Mouse (Mus musculus) megakaryocyte-erythroid progenitor cell, adult 5-6 weeks (primary cell): ENCODE results near the gene Twnk. TPM values are rescaled to one million over a fixed set of nuclear protein-coding genes. Genes with fewer than 3 reads are reported as not detected.
"Not testable (repeated sequence)": the region's sequence is repeated elsewhere in the genome, so short reads cannot be mapped to it uniquely, and the experiment has no call there.

ENCODE experiments used
- ATAC-seq: replicated peaks from 2 replicates; pipeline ENCODE4 v1.8.0; 2016; ENCODE audit warnings: mild to moderate bottlenecking, inconsistent platforms; ENCODE audit not compliant: severe bottlenecking, poor library complexity, low FRiP score, low TSS enrichment
- total RNA-seq, 2 experiments: library from RNA; stranded (forward) in 1 of 2; stranded (reverse) in 1 of 2; fragments of 200-1000, 215-1000 nt in 1 of 2; fragments of >200 nt in 1 of 2; fragmentation: Nextera tagmentation in 1 of 2; gene quantifications; 2 replicates each; pipeline ENCODE4 v1.2.3; 2014 to 2017

The Twnk gene
- total RNA-seq, 2 experiments from 2014 or later, result 32.5 to 32.6 TPM

DNA sequence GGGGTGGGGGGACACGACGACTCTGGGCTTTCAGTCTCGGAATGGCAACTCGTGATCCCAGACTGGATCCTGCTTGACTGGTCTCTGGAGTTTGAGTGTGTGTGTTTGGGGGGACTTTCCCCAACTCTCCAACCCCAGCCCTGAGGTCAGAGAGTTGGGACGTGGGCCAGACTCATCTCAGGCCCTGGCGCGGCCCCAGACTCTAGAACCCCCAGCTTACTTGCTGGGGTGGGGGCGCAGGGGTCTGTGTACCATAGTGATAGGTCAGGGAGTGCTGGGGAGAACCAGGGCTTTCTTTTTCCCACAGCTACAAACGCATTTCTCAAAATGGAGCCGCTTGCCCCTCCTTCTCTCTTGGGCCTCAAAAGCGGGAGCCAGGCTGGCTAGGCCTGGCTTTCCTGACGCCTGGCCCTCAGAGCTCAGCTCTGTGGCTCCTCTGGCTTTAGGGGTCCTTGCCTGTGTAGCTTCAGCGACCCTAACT, 12.9 kb downstream of the Twnk start:
- ATAC-seq, result no peak

DNA sequence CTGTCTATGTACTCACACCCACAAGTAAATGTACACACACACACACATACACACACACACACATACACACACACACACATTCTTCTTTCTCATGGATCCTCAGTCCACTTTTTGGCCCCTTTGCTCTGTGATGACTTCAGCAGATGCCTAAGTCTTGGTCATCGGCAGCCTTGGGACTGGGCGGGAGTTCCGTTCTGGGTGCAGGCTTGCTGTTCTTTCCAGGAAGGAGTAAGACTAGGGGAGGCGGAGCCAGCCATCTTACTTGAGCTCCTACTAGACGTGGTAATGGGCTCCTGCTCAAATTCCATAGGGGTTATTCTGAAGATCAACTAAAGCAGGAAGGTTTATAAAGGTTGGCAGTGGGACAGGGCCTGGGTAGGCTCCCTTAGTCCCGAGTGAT, 14.9 kb downstream of the Twnk start:
- no peak for ATAC-seq

DNA sequence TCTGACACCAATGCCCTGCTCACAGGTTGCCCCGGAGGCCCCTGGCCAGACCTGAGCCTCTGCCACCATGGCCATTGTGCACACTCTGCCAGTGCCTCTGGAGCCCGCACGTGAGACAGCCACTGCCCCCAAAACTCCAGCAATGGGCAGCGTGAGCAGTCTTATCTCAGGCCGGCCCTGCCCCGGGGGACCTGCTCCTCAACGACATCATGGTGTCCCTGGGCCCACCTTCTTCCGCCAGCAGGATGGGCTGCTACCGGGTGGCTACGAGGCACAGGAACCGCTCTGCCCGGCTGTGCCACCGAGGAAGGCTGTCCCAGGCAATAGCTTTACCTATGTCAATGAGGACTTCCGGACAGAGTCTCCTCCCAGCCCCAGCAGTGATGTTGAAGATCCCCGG, 15.9 kb downstream of the Twnk start:
- no peak for ATAC-seq

DNA sequence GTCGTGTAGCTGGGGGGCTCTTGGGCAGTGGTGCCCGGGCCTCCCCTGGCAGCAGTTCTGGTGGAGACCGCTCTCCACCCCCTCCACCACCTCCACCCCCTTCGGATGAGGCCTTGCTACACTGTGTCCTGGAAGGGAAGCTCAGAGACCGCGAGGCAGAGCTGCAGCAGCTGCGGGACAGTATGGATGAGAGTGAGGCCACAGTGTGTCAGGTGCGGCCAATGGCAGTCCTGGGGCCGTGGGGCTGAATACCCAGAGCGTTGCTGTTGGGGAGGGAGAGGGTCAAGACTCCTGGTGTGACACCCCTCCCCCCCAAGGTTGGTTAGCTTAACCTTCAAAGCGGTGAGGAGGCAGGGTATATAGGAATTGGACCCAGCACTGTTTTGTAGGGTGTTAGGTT, 18.5 kb downstream of the Twnk start:
- no peak for ATAC-seq

GRCm38 (mm10) chr19:45024775-45025174, 19.3 kb downstream of the Twnk start:
- ATAC-seq, result no peak

DNA sequence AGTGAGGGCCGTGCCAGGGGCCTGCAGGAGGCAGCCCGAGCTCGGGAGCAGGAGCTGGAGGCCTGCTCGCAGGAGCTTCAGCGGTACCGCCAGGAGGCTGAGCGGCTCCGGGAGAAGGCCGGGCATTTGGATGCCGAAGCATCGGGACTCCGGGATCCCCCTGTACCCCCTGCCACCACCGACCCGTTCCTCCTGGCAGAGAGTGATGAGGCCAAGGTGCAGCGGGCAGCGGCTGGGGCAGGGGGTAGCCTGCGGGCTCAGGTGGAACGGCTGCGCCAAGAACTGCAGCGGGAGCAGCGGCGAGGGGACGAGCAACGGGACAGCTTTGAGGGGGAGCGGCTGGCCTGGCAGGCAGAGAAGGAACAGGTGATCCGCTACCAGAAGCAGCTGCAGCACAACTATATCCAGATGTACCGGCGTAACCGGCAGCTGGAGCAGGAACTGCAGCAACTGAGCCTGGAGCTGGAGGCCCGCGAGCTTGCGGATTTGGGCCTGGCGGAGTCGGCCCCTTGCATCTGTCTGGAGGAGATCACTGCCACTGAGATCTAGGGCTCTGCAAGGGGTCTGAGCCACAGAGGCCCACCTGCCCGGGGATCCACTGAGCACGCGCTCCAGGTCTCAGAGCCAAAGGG, 20.6 kb downstream of the Twnk start:
- no peak for ATAC-seq

GRCm38 (mm10) chr19:45026958-45027670, 21.7 kb downstream of the Twnk start:
- ATAC-seq, result no peak

GRCm38 (mm10) chr19:45027848-45028247, 22.4 kb downstream of the Twnk start:
- no peak for ATAC-seq

DNA sequence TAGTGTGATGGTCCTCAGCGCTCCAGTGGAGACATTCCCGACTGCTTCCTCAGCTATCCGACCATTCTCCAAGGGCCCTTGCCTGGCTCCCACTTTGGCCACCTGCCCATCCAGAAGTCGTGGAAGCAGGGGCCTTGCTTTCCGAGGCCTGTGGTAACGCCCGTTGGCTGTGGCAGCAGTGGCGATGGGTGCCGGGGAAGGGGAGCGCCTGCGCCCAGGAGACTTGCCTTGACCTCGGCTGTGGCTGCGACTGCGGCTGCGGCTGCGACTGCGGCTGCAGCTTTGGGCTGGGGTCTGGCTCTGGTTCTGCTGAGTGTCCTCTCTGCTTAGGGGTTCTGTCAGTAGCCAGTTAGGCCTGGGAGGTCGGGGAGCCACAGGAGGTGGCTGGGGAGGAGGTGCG, 23.3 kb downstream of the Twnk start:
- ATAC-seq, result no peak

DNA sequence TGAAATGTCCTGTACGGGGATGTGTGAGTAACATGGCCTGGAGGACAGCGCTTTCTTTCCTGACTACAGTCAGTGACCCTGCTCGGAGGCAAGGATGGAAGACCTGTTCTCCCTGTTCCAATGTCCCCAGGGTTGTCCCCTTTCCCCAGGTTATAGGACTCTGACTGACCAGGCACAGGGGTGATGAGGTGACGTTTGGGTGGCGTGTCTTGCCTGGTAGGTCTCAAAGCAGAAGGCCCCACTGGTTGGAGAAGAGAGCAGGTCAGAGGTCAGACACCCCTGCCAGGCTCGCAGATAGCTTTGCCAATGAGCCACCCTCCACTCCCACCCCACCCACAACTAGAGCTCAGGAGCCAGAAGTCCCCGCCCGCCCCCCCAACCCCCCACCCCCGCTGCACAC, 24.1 kb downstream of the Twnk start:
- ATAC-seq, result no peak

GRCm38 (mm10) chr19:45030111-45030510, 24.6 kb downstream of the Twnk start:
- ATAC-seq, result no peak

GRCm38 (mm10) chr19:45030746-45031693, 25.6 kb downstream of the Twnk start:
- peak; percentile 58 for ATAC-seq

- peak; percentile 63 for ATAC-seq
Measured at GRCm38 (mm10) chr19:45031780-45032179, 26.3 kb downstream of the Twnk start.

- ATAC-seq, result 0 out of 2 replicates have a peak, but pooled peaks have one; percentile 38
Measured at GRCm38 (mm10) chr19:45032570-45033332, 27.3 kb downstream of the Twnk start.

DNA sequence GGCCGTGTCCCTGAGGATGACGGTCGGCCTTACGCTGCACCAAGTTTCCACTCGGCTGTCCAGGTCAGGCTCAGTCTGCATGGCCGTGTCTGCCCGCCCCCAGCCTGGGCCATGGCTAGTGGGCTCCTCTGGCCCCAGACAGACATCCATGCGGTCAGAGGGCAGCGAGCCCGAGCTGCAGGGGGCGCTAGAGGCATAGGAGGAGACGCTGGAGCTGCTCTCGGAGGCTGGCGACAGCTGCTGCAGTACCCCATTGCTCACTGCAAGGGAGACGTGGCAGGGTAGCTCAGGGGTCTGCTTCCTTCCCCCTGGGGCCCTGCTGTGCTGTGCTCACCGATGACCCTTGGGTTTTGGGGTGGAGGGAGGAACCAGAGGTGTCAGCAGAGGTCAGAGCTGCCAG, 31.4 kb downstream of the Twnk start:
- peak; percentile 77 for ATAC-seq

GRCm38 (mm10) chr19:45038198-45038597, 32.7 kb downstream of the Twnk start:
- ATAC-seq, result not testable (repeated sequence)

- no peak for ATAC-seq
Measured at GRCm38 (mm10) chr19:45040214-45040613, 34.8 kb downstream of the Twnk start.

- no peak for ATAC-seq
Measured at GRCm38 (mm10) chr19:45044389-45044927, 39.0 kb downstream of the Twnk start.

- ATAC-seq, result no peak
Measured at GRCm38 (mm10) chr19:45045236-45045635, 39.8 kb downstream of the Twnk start.
